15 mouse cellular contexts compared by ENCODE assay signal in genomic region chr10:83957118-83957759, GRCm38 (mm10).
DNase-seq lines count a peak whose midpoint lies in the region; ATAC-seq and TF ChIP-seq lines count a peak whose summit lies in the region.
"Had no signal": no experiment of that assay in that cellular context is flagged by ENCODE, and none has a peak within 500 bp of the region (broad histone marks: within the 10 kb centered on the region; RNA-seq: fewer than 3 reads in every experiment).

No protein-coding gene starts in this region.

- no peak overlapping the region for H3K4me2 ChIP-seq in kidney, postnatal 0 days (ENCODE audit: low read length)
- H3K4me2 ChIP-seq in kidney, embryonic 15.5 days: no peak overlapping the region
- no peak overlapping the region for H3K4me2 ChIP-seq in embryonic facial prominence, embryonic 12.5 days (replicated peaks)
- H3K4me2 ChIP-seq in hindbrain, embryonic 16.5 days (ENCODE audit: low read length): no peak overlapping the region
- H3K4me2 ChIP-seq in neural tube, embryonic 14.5 days (ENCODE audit: low read depth, low read length): no peak overlapping the region; the same call in 1 of the 2 replicates
- no peak overlapping the region for H3K4me2 ChIP-seq in liver, embryonic 11.5 days
- H3K4me2 ChIP-seq: heart, embryonic 13.5 days; liver, embryonic 13.5 days; midbrain, embryonic 15.5 days had no signal

- H3K27ac ChIP-seq in kidney, postnatal 0 days: no peak overlapping the region
- H3K27ac ChIP-seq in kidney, embryonic 15.5 days: no peak overlapping the region
- no peak overlapping the region for H3K27ac ChIP-seq in embryonic facial prominence, embryonic 12.5 days
- H3K27ac ChIP-seq in hindbrain, embryonic 16.5 days (ENCODE audit: low read depth, low read length): no peak overlapping the region
- H3K27ac ChIP-seq in neural tube, embryonic 14.5 days (ENCODE audit: low read depth, low read length): no peak overlapping the region
- H3K27ac ChIP-seq in liver, embryonic 11.5 days (ENCODE audit: low read depth, low read length): no peak overlapping the region
- H3K27ac ChIP-seq: heart, embryonic 13.5 days; liver, embryonic 13.5 days; midbrain, embryonic 15.5 days had no signal

- DNase-seq in kidney, postnatal 0 days (ENCODE audit: low spot score): peak; percentile 24
- no peak for DNase-seq in liver, embryonic 11.5 days (ENCODE audit: low spot score)
- no peak for DNase-seq in MN1 (ENCODE audit: low spot score)
- DNase-seq: adrenal gland, adult 2 months; cerebellum, adult 8-10 months; gastrocnemius, postnatal 14 days; liver, embryonic 13.5 days; right cerebral cortex, postnatal 4 days had no signal

- H3K27me3 ChIP-seq in kidney, postnatal 0 days (ENCODE audit: insufficient read depth, low read length): no peaks in the 10 kb centered on the region
- H3K27me3 ChIP-seq in kidney, embryonic 15.5 days: 0 out of 2 replicates have a peak, but pooled peaks cover 3% of the 10 kb centered on the region
- H3K27me3 ChIP-seq in embryonic facial prominence, embryonic 12.5 days: no peaks in the 10 kb centered on the region
- no peaks in the 10 kb centered on the region for H3K27me3 ChIP-seq in hindbrain, embryonic 16.5 days (replicated peaks; ENCODE audit: control insufficient read depth, insufficient read depth, low read length)
- H3K27me3 ChIP-seq in neural tube, embryonic 14.5 days (ENCODE audit: control insufficient read depth, insufficient read depth, low read length): no peaks in the 10 kb centered on the region
- H3K27me3 ChIP-seq in liver, embryonic 11.5 days (replicated peaks; ENCODE audit: control insufficient read depth, insufficient read depth, low read length): no peaks in the 10 kb centered on the region
- H3K27me3 ChIP-seq: heart, embryonic 13.5 days; liver, embryonic 13.5 days; midbrain, embryonic 15.5 days had no signal

- no peak overlapping the region for H3K9ac ChIP-seq in kidney, postnatal 0 days (ENCODE audit: low read depth, low read length)
- H3K9ac ChIP-seq in kidney, embryonic 15.5 days: no peak overlapping the region
- no peak overlapping the region for H3K9ac ChIP-seq in embryonic facial prominence, embryonic 12.5 days
- H3K9ac ChIP-seq in hindbrain, embryonic 16.5 days (ENCODE audit: low read depth, low read length): no peak overlapping the region
- H3K9ac ChIP-seq in neural tube, embryonic 14.5 days (replicated peaks; ENCODE audit: low read depth, low read length): no peak overlapping the region
- H3K9ac ChIP-seq in liver, embryonic 11.5 days (ENCODE audit: low read depth, low read length): no peak overlapping the region
- H3K9ac ChIP-seq: heart, embryonic 13.5 days; liver, embryonic 13.5 days; midbrain, embryonic 15.5 days had no signal

- H3K4me3 ChIP-seq in kidney, postnatal 0 days (replicated peaks; ENCODE audit: low read depth, low read length): no peak overlapping the region
- H3K4me3 ChIP-seq in kidney, embryonic 15.5 days (replicated peaks): no peak overlapping the region
- H3K4me3 ChIP-seq in embryonic facial prominence, embryonic 12.5 days: no peak overlapping the region
- no peak overlapping the region for H3K4me3 ChIP-seq in hindbrain, embryonic 16.5 days (ENCODE audit: low read length)
- H3K4me3 ChIP-seq in neural tube, embryonic 14.5 days (ENCODE audit: low read depth, low read length): no peak overlapping the region
- no peak overlapping the region for H3K4me3 ChIP-seq in liver, embryonic 11.5 days (ENCODE audit: low read depth, low read length)
- H3K4me3 ChIP-seq: heart, embryonic 13.5 days; liver, embryonic 13.5 days; midbrain, embryonic 15.5 days had no signal

- WGBS in kidney, postnatal 0 days: 19% methylated on average over 18 of the region's 18 CpGs
- WGBS in kidney, embryonic 15.5 days: 23% methylated on average over 18 of the region's 18 CpGs
- WGBS in embryonic facial prominence, embryonic 12.5 days: 54% methylated on average over 18 of the region's 18 CpGs
- 32% methylated on average over 18 of the region's 18 CpGs for WGBS in hindbrain, embryonic 16.5 days
- WGBS in neural tube, embryonic 14.5 days: 16% methylated on average over 18 of the region's 18 CpGs
- 65% methylated on average over 18 of the region's 18 CpGs for WGBS in liver, embryonic 11.5 days

- no peaks in the 10 kb centered on the region for H3K4me1 ChIP-seq in kidney, postnatal 0 days (replicated peaks; ENCODE audit: insufficient read depth, low read length)
- H3K4me1 ChIP-seq in kidney, embryonic 15.5 days: peaks cover 10% of the 10 kb centered on the region
- no peaks in the 10 kb centered on the region; the same call in 1 of the 2 replicates for H3K4me1 ChIP-seq in embryonic facial prominence, embryonic 12.5 days
- H3K4me1 ChIP-seq in hindbrain, embryonic 16.5 days (ENCODE audit: control insufficient read depth, insufficient read depth, low read depth, low read length): peaks cover 5% of the 10 kb centered on the region
- peaks cover 6% of the 10 kb centered on the region; the same call in 1 of the 2 replicates for H3K4me1 ChIP-seq in neural tube, embryonic 14.5 days (ENCODE audit: control insufficient read depth, insufficient read depth, low read length)
- H3K4me1 ChIP-seq in liver, embryonic 11.5 days (replicated peaks; ENCODE audit: control insufficient read depth, insufficient read depth, low read length): no peaks in the 10 kb centered on the region
- H3K4me1 ChIP-seq: heart, embryonic 13.5 days; liver, embryonic 13.5 days; midbrain, embryonic 15.5 days had no signal

- no peak for TF ChIP-seq CTCF in kidney, postnatal 0 days (IDR thresholded peaks at IDR 0.05; ENCODE audit: low read depth)

- no peaks in the 10 kb centered on the region for H3K9me3 ChIP-seq in kidney, postnatal 0 days (replicated peaks; ENCODE audit: low read length)
- no peaks in the 10 kb centered on the region for H3K9me3 ChIP-seq in kidney, embryonic 15.5 days (replicated peaks)
- no peaks in the 10 kb centered on the region for H3K9me3 ChIP-seq in embryonic facial prominence, embryonic 12.5 days
- H3K9me3 ChIP-seq in hindbrain, embryonic 16.5 days (ENCODE audit: control insufficient read depth, low read length): no peaks in the 10 kb centered on the region
- no peaks in the 10 kb centered on the region for H3K9me3 ChIP-seq in neural tube, embryonic 14.5 days (ENCODE audit: control insufficient read depth, low read length)
- H3K9me3 ChIP-seq in liver, embryonic 11.5 days (ENCODE audit: control insufficient read depth, low read length): no peaks in the 10 kb centered on the region
- H3K9me3 ChIP-seq: heart, embryonic 13.5 days; liver, embryonic 13.5 days; midbrain, embryonic 15.5 days had no signal

- no peak for ATAC-seq in kidney, postnatal 0 days (replicated peaks; ENCODE audit: low FRiP score, low read depth)
- ATAC-seq in kidney, embryonic 15.5 days (replicated peaks; ENCODE audit: low FRiP score): no peak
- 0 out of 2 replicates have a peak, but pooled peaks have one; percentile 10 for ATAC-seq in embryonic facial prominence, embryonic 12.5 days (ENCODE audit: insufficient number of reproducible peaks, insufficient read depth, low FRiP score, low TSS enrichment)
- ATAC-seq in hindbrain, embryonic 16.5 days: peak; percentile 90
- ATAC-seq in neural tube, embryonic 14.5 days (ENCODE audit: low read depth): peak; percentile 63; the same call in 1 of the 2 replicates
- ATAC-seq in CD4-positive, CD25-positive, alpha-beta regulatory T cell, adult 4 months: no peak
- no peak for ATAC-seq in liver, embryonic 11.5 days (replicated peaks; ENCODE audit: low FRiP score)
- ATAC-seq: midbrain, embryonic 15.5 days had no signal

- H3K36me3 ChIP-seq in kidney, postnatal 0 days (ENCODE audit: insufficient read depth, low read length): no peaks in the 10 kb centered on the region
- no peaks in the 10 kb centered on the region for H3K36me3 ChIP-seq in kidney, embryonic 15.5 days
- H3K36me3 ChIP-seq in embryonic facial prominence, embryonic 12.5 days: no peaks in the 10 kb centered on the region
- H3K36me3 ChIP-seq in hindbrain, embryonic 16.5 days (ENCODE audit: control insufficient read depth, insufficient read depth, low read length): no peaks in the 10 kb centered on the region
- H3K36me3 ChIP-seq in neural tube, embryonic 14.5 days (ENCODE audit: control insufficient read depth, insufficient read depth, low read length): no peaks in the 10 kb centered on the region
- H3K36me3 ChIP-seq in liver, embryonic 11.5 days (ENCODE audit: control insufficient read depth, insufficient read depth, low read length): no peaks in the 10 kb centered on the region
- H3K36me3 ChIP-seq: heart, embryonic 13.5 days; liver, embryonic 13.5 days; midbrain, embryonic 15.5 days had no signal

Comparison
In these comparisons a context has a peak if more than half of its experiments do, and no peak if none do; other contexts are left out.
1. ATAC-seq: peak in embryonic facial prominence, embryonic 12.5 days (single experiment), hindbrain, embryonic 16.5 days (single experiment) and neural tube, embryonic 14.5 days (single experiment); none in kidney, postnatal 0 days (single experiment), kidney, embryonic 15.5 days (single experiment), CD4-positive, CD25-positive, alpha-beta regulatory T cell, adult 4 months (single experiment) and liver, embryonic 11.5 days (single experiment).